Mouse (Mus musculus) B cell, adult 67 days (primary cell): ENCODE measurements around the gene Macrod1. TPM values are rescaled to one million over a fixed set of nuclear protein-coding genes. Genes with fewer than 3 reads are reported as not detected.

ENCODE experiments used
- total RNA-seq, 2 experiments: library from RNA; stranded (reverse); gene quantifications; 4 replicates each; pipeline ENCODE4 v1.2.4; 2023

Gene Macrod1
- total RNA-seq = 1 to 10 TPM; 6.9 to 7.1 TPM

DNA sequence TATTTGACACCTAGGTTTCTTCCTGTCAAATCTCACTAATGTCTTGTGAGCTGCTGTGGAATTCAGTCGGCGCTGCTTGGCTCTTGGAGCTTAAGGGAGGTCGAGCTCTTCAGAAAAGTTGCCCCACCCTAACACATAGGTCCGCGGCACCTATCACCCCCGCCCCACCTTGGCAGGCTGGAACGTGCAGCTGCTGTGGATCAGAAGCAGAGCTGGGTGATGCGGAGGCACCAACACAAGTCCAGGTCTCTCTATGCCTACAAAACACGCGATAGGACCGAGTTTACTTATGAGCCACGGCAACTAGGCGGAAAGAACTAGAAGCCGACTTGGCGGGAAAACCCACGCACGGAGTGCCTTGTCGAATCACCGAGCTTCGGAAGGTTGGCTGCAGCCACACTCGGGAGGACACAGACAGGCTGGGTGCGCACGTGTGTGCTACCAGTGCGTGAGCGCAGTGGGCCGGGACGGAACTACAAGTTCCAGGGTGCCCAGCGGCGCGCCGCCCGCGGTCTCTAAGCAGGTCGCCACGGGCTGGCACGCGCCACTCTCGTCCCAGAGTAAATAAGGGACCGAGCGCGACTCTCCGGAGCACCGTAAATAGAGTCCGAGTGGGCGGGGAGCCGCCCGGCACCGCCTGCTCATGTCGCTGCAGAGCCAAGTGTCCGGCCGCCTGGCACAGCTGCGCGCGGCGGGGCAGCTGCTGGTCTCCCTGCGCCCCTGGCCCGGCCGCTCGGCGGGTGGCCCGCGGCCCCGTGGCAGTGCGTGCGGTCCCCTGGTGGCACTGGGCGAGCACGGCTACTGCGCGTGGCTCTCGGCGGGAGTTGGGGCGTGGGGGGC is at the start of gene Macrod1:
Gene Macrod1, plus strand, starts transcription at position 563 of the 840 bp plus-strand sequence.

GRCm38 (mm10) chr19:7019191-7019590 is 37.4 kb upstream of the Macrod1 start, which contains the start of gene Fermt3:
TSS of gene Fermt3 (minus strand) at chr19:7019469.

GRCm38 (mm10) chr19:7039841-7040636 is 16.6 kb upstream of the Macrod1 start, which contains the start of gene Stip1:
TSS of gene Stip1 (minus strand) at chr19:7039967.

DNA sequence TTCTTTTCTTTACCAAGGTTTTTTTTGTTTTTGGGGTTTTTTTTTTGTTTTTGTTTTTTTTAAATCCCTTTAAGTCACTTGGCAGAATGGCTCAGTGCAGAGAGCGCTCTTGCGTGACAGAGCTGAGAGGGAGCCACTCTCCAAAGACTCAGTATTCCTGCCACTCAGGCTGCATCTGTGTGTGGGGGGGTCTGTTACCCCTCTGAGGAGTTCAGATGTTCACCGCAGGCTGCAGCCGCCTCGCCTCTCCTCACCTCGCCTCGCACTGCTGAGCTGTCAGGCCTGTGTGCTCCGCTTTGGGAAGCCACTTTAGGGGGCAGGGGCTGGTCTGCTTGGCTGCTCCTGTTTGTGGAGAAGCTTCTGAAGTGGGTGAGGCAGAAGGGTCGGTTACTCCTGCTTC is 48.9 kb downstream of the Macrod1 start, which contains the start of gene Flrt1:
Gene Flrt1, minus strand, starts transcription at position 186 of the 400 bp plus-strand sequence.

DNA sequence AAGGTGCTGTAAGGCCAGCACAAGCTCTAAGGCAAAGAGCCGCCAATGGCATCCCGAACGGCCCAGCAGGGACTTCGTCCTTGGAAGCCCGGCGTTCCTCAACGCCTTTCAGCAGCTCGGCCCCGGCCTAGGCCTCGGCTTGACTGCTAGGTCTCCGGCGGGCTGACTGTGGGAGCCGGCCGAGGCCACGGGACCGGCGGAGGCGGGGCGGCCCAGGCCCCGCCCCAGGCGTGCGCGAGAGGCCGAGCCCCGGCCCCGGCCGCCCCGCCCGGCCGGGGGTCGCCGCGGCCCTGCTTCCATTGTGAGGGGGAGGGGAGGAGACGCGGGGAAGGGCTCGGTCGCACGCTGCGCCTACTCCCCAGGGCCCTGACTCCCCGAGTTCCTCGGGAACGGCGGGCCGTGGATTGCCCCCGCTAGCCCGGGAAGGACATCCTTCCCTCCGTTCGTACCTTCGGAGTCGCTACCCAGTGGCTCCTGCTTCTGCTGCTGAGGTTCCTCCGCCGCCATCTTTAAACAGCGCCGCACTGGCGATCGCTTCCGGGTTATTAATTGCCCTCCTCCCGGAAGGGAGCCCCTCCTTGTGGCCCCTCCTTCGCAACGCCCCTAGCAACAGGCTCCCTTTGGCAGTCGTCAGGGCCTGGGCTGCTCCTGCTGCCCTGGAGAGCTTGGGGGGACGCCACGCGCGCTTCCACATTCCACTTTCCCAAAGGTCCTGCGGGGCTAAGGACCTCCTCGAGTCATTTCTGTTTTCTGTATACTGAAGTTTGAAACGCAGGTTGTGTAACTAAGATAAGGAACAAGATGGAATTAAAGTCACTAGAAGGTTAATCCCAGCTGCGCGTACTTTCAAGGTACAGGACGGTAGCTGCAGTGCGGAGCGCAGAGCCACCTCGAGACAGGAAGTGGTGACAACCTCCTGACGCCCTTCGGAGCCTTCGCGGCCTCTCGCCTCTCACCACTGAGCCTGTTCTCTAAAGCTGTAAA is 149.4 kb downstream of the Macrod1 start, which contains the start of gene Otub1:
Gene Otub1, minus strand, starts transcription at position 564 of the 984 bp plus-strand sequence.

DNA sequence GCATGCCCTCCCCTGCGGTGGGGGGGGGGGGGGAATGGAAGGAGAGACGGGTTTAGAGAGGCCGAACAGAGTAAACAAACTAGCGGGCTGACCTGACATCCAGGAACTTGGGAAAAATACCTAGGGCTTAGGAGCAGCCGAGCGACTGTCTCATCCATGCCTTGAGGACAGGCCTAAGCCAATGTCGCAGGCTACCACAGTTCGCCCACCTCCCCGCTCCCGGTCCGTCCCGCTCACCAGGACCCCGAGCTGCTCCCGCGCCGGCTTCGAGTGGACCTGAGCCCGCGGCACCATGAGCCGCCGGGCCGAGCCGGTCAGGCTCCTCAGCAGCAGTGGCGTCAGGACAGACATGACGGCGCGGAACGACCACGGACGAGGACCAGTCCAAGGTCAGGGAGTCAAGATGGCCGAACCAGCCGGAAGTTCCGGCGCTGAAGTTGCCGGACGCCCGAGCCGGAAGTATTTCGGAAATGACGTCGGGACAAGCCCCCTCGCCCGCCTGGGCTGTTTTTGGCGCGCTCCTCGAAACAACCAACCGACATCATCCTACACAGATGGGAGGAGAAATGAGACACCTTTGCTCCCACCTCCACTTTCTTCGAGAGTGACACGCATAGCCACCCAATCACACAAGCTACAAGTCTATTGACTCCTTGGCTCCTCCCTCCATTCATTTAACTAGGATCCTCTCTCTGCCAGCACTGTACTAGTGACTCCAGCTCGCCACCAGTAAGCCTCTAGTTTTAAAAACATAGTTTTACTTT is 160.7 kb downstream of the Macrod1 start, which contains the start of gene Cox8a:
Gene Cox8a, minus strand, starts transcription at position 455 of the 764 bp plus-strand sequence.

DNA sequence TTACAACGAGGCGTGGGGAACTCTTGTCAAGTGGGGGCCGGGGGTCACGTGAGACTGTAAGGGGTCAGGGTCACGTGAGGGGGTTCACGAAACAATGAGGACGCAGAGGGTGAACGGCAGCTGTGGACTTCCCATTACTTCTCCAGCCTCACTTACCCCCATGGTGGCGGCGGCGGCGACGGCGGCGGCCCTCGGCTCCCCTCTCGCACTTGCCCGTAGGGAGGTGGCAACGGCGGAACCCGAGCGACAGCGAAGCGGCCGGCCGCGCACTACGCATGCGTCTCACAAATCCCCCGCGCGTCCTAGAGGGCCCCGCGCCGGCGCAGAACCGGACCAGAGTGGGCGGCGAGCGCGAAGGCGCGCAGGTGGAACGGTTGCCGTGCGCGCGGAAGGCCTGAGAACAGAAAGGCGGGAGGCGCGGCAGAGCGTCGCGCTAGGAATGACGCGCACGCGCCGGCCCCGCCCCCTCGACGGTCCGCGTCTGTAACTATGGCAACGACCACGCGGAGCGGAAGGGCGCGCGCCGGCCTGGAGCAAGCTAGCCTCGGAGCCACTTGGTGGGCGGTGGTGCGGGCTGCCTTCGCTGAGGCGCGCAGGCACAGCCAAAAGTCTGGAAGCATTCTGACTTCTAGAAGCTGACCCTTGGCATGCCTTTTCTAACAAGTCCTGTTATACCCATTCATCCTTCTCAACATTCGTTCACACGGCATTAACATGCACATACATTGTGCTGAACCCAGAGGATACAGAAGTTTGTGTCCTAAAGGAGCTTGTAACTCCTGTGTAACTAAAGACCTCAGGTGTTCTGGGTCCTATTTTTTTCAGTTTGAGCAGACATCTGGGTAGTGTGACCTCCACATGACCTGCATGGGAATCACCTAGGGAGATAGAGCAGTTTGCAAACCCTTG is 184.4 kb downstream of the Macrod1 start, which contains the start of gene Naa40:
Gene Naa40, minus strand, starts transcription at position 402 of the 909 bp plus-strand sequence.

Other genes with a start within 250 kb of the Macrod1 start
- gene Rps6ka4, start 216.2 kb upstream of the Macrod1 start, total RNA-seq = 10 to 100 TPM; 31.2 to 32.4 TPM
- gene Ccdc88b, start 198.6 kb upstream of the Macrod1 start, total RNA-seq = 10 to 100 TPM; 26.6 TPM
- 100 to 1,000 TPM; 148 to 164 TPM for gene Trmt112, start 147.1 kb upstream of the Macrod1 start, total RNA-seq
- gene Prdx5, start 146.7 kb upstream of the Macrod1 start, total RNA-seq = 10 to 100 TPM; 84.2 to 90.7 TPM
- gene Esrra, start 135.0 kb upstream of the Macrod1 start, total RNA-seq = 10 to 100 TPM; 61.0 to 65.8 TPM
- not detected for gene Catsperz, start 131.4 kb upstream of the Macrod1 start, total RNA-seq
- not detected for gene Kcnk4, start 122.3 kb upstream of the Macrod1 start, total RNA-seq
- 10 to 100 TPM; 14.5 to 19.4 TPM for gene Bad, start 114.9 kb upstream of the Macrod1 start, total RNA-seq
- 10 to 100 TPM; 16.7 to 18.1 TPM for gene Gpr137, start 114.3 kb upstream of the Macrod1 start, total RNA-seq
- gene Ppp1r14b, start 81.8 kb upstream of the Macrod1 start, total RNA-seq = 100 to 1,000 TPM in 1 of 2 experiments, 10 to 100 TPM in 1; 98.1 to 108 TPM
- gene Plcb3, start 80.3 kb upstream of the Macrod1 start, total RNA-seq = 10 to 100 TPM; 19.8 to 22.5 TPM
- 10 to 100 TPM; 27.2 to 32.8 TPM for gene Fkbp2, start 76.3 kb upstream of the Macrod1 start, total RNA-seq
- gene Vegfb, start 69.2 kb upstream of the Macrod1 start, total RNA-seq = 10 to 100 TPM; 14.8 to 22.4 TPM
- 10 to 100 TPM; 25.7 to 30.4 TPM for gene Dnajc4, start 64.2 kb upstream of the Macrod1 start, total RNA-seq
- gene Nudt22, start 60.7 kb upstream of the Macrod1 start, total RNA-seq = 1 to 10 TPM; 4.1 to 8.3 TPM
- gene Trpt1, start 60.7 kb upstream of the Macrod1 start, total RNA-seq = 1 to 10 TPM; 5.0 to 6.1 TPM
- 100 to 1,000 TPM; 174 to 183 TPM for gene Fermt3, start 37.3 kb upstream of the Macrod1 start, total RNA-seq
- gene Stip1, start 16.8 kb upstream of the Macrod1 start, total RNA-seq = 100 to 1,000 TPM in 1 of 2 experiments, 10 to 100 TPM in 1; 85.8 to 161 TPM
- gene Flrt1, start 48.9 kb downstream of the Macrod1 start, total RNA-seq = under 1 TPM in 1 of 2 experiments, not detected in 1; 0.09 TPM
- gene Otub1, start 149.5 kb downstream of the Macrod1 start, total RNA-seq = 100 to 1,000 TPM; 129 to 137 TPM
- 100 to 1,000 TPM; 301 to 322 TPM for gene Cox8a, start 160.8 kb downstream of the Macrod1 start, total RNA-seq
- 10 to 100 TPM; 53.8 to 54.6 TPM for gene Naa40, start 184.4 kb downstream of the Macrod1 start, total RNA-seq
- gene Rcor2, start 210.5 kb downstream of the Macrod1 start, total RNA-seq = 1 to 10 TPM; 2.3 to 2.8 TPM